Mouse (Mus musculus) c-Kit-positive CD71-positive TER-119-negative erythroid progenitor cells, embryonic 14.5 days (primary cell): ENCODE data around the gene Shisa5.

Source experiments
- DNase-seq: peaks from one replicate; pipeline ENCODE4 v3.0.0-alpha.2; 2013; ENCODE audit warnings: low read depth

Gene Shisa5

DNA sequence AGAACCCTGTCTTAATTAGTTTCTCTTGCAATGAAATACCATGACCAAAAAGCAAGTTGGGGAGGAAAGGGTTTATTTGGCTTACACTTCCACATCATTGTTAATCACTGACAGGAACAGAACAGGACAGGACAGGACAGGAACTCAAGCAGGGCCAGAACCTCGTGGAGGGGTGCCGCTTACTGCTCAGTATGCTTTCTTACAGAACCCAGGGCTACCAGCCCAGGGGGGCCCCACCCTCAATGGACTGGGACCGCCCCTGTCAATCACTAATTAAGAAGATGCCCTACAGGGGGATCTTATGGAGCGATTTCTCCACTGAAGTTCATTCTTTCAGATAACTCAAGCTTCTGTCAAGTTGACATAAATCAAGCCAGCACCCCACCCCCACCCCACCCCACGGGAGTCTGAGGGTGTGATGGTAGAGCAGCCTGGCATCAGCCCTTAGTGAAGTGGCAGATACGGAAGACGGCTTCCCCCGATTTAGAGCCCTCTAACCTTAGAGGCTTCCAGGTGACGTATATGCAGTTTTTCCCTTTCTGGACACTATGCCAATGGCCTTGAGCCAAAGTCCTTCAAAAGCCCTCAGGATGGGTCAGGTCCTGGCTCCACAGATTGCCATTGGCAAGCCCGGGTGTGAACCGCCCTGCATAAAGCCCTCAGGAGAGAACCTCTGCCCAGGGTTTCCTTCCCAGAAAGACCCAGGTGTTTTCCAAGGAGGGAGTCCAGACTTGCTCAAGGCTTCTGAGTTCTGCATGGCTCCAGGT, 55.6 kb downstream of the Shisa5 start:
- no peak for DNase-seq

DNA sequence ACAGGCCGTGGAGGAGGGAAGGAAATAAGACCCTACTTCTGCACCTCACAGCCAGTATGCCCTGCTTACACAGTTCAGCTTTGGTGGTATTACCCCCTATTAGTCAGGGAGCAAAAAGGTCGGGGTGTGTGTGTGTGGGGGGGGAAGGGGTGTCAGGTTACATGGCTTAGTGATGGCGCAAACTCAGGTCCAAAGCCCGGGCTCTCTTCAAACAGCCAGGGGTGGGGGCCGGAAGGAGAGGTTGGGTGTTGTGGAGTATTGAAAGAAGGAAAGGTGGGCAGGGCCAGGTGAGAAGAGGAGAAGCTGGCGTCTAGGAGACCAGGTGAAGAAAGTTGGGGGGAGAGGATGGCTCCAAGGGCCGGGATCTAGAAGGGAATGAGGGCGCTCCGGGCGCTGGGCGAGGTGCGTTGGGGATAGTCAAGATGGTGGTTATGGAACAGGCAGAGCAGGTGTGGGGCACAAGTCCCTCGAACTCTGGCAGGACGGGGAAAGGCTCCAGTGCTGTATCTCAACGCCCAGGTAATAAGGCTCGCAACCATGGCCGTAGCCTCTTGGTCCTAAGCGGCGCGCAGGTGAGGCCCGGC, 56.3 kb downstream of the Shisa5 start:
- no peak for DNase-seq

GRCm38 (mm10) chr9:109095137-109095982, 57.0 kb downstream of the Shisa5 start, which contains the start of gene Plxnb1:
Gene Plxnb1 (plus strand): TSS chr9:109095389.
- no peak for DNase-seq

GRCm38 (mm10) chr9:109096251-109096661, 57.9 kb downstream of the Shisa5 start:
- DNase-seq: no peak

DNA sequence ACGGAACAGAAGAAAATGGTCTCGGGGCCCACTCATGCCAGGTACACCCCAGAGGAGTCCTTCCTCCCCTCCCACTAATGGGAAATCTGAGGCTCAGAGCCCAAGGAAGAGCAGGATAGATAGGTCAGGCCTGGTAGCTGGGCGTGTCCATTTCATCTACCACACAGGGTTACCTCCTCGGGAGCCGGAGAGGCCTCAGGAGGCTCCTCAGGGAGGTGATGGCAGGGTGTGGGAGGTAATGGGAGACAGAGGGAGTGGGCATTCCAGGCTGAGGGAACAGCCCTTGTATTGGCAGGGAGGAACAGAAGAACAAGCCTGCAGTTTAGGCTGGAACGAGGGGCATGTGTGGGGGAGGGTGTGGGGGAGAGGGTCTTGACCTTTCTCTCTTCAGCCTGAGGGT, 58.5 kb downstream of the Shisa5 start:
- no peak for DNase-seq

DNA sequence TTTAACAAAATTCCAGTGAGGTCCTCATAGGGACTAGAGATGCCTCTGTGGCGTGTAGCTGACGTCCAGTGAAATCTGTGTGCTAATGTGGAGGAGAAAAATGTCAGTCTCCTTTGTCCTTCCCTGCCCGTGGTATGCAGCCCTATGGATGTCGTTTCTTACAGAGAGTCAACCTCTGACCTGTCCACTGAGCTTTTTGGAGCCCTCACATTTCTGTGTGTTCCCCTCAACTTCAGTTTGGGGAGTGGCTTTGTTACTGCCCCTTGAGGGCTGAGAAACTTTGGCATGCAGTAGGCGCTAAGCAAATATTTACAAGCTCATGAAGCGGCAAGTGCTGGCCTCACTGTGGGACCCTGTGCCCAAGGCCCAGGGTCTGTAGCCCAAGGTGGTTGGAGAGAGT, 58.9 kb downstream of the Shisa5 start:
- DNase-seq: no peak

DNA sequence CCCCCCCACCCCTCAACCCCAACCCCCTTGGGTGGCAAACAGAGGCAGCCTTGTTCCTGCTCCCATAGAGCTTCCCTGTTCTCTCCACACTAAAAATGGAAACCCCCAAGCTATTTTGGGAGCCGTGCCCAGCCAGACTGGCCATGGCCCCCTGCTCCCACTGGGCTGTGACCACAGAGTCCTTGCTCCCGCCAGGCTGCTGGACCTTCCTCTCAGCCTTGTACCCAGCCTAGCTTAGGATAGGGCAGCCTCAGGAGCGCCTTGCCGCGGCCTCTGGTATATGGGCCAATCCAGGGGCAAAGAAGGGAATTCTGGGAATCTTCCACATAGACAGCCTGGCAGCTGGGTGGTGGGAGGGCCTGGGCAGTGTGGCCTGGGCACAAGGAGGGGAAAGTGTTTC, 59.5 kb downstream of the Shisa5 start:
- DNase-seq: no peak

DNA sequence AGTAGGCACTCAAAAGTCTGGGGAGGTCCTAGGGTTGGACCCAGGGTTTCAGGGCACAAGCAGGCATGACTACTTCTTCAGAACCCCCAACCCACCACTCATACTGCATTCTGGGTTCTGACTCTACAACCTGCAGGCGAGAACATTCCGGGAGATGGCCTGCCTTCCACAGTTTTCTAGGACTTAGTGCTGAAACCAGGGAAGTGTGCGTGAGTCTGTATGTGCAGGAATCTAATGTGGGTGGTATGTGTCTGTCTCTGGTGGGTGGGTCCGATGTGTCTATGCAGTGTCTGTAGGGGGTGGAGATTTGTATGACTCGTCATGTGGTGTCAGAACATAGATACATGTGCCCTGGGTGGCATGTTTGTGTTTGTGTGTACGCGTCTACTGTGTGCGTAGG, 60.0 kb downstream of the Shisa5 start:
- no peak for DNase-seq

GRCm38 (mm10) chr9:109098969-109099368, 60.6 kb downstream of the Shisa5 start:
- no peak for DNase-seq

GRCm38 (mm10) chr9:109100307-109100928, 62.1 kb downstream of the Shisa5 start:
- DNase-seq: no peak

DNA sequence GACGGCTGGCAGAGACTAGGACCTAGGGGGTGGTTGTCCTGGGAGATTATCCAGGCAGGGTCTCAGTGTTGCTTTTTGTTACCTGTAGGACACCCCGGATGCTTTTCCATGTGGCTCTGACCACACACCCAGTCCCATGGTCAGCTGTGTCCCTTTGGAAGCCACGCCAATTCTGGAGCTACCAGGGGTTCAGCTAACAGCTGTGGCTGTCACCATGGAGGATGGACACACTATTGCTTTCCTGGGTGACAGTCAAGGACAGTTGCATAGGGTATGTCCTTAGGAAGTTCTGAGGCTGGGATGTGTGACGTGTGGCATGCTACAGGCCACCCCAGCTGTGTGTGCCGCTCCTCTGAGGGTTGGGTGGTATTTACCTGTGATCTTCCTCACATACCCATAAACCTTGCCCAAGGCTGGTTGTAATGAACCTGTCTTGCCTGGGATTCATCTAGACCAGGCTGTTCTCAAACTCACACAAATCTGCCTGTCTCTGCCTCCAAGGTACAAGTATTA, 63.6 kb downstream of the Shisa5 start:
- DNase-seq: no peak

- DNase-seq: no peak
Observed at GRCm38 (mm10) chr9:109102541-109102940, 64.2 kb downstream of the Shisa5 start.

DNA sequence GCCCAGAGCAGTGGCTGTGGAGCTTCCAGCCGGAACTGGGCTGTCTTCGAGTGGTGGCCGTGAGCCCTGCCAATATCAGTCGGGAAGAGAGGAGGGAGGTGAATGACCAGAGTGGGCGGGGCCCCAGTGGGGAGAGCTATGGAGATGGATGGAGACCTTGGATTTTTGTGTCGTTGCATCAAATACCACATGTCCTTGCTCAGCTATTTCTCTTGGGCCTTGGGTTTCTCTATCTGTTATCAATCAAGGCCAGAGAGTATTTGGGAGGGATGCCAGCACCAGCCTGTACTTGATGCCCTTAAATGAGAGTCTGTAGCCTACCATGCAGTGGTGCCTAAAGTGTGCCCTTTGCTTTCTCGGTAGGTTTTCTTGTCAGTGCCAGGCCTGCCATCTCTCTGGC, 64.9 kb downstream of the Shisa5 start:
- no peak for DNase-seq

DNA sequence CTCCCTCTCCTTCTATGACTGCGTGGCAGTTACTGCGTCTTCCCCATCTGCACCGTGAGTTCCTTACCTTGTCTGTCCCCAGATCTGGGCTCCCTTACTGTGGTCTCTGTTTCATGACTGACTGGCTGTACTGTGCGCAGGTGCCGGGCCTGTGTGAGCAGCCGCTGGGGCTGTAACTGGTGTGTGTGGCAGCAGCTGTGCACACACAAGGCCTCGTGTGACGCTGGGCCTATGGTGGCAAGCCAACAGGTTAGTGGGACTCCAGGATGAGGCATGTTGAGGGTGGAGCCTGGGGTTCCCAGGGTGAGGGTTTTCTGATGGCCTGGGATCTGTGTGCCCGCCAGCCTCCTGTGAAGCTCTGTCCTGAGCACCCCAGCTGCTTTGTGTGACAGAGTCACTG, 65.7 kb downstream of the Shisa5 start:
- DNase-seq: no peak

DNA sequence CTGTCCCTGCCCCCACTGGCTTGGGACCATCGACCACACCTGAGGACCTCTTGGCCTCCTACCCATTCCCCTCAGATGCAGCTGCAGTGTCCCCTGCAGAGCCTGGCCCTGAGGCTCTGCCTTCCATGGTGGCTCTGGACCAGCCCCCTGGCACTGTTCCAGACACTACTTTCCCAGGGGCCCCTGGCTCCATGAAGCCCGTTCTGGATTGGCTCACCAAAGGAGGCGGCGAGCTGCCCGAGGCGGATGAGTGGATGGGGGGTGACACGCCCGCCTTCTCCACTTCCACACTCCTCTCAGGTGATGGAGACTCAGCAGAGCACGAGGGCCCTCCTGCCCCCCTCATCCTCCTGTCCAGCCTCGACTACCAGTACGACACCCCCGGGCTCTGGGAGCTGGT, 66.6 kb downstream of the Shisa5 start:
- DNase-seq: no peak

GRCm38 (mm10) chr9:109105648-109106047, 67.3 kb downstream of the Shisa5 start:
- DNase-seq: no peak

DNA sequence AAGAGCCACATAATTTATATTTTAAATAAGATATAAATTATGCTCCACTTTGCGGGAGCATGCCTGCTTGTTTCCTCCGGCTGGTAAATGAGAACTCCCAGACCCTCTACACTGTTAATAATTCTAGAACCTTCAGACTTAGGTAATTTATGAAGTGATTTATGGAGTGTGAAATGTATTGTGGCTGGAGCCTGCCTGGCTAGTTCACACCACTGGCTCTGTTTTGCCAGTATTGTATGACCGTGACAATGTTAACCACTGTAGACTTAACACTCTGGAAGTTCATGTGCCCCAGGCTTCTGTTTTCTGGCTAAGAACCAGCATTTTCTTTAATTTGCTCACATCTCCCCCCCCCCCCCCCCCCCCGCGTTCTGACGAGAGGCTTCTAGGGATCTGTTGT, 69.0 kb downstream of the Shisa5 start:
- no peak for DNase-seq
